Mouse (Mus musculus): Measurements from ENCODE around the gene Cand2.

Gene Cand2

GRCm38 (mm10) chr6:115774501-115774921, at the start of gene Cand2:
Cand2 (plus strand) TSS chr6:115774538.
- peak; percentile 18 to 39 for DNase-seq (ENCODE audit: low read depth in 2 of 2, low spot score in 2 of 2)

GRCm38 (mm10) chr6:115727108-115727507, 47.2 kb upstream of the Cand2 start:
- DNase-seq (ENCODE audit: low read depth in 2 of 2, low spot score in 2 of 2): peak; percentile 39 to 53

- no peak for DNase-seq (ENCODE audit: low read depth in 2 of 2, low spot score in 2 of 2)
Measured at GRCm38 (mm10) chr6:115727570-115727969, 46.8 kb upstream of the Cand2 start.

- no peak for DNase-seq (ENCODE audit: low read depth in 2 of 2, low spot score in 2 of 2)
Measured at GRCm38 (mm10) chr6:115730560-115731342, 43.6 kb upstream of the Cand2 start.

- no peak for DNase-seq (ENCODE audit: low read depth in 2 of 2, low spot score in 2 of 2)
Measured at GRCm38 (mm10) chr6:115732341-115732928, 41.9 kb upstream of the Cand2 start.

- no peak for DNase-seq (ENCODE audit: low read depth in 2 of 2, low spot score in 2 of 2)
Measured at GRCm38 (mm10) chr6:115734909-115735308, 39.4 kb upstream of the Cand2 start.

- DNase-seq (ENCODE audit: low read depth in 2 of 2, low spot score in 2 of 2): no peak
Measured at GRCm38 (mm10) chr6:115739056-115739455, 35.3 kb upstream of the Cand2 start.

GRCm38 (mm10) chr6:115743569-115743968, 30.8 kb upstream of the Cand2 start:
- DNase-seq (ENCODE audit: low read depth in 2 of 2, low spot score in 2 of 2): no peak

- DNase-seq (ENCODE audit: low read depth in 2 of 2, low spot score in 2 of 2): no peak
Measured at GRCm38 (mm10) chr6:115746326-115746725, 28.0 kb upstream of the Cand2 start.

- DNase-seq (ENCODE audit: low read depth in 2 of 2, low spot score in 2 of 2): no peak
Measured at GRCm38 (mm10) chr6:115755536-115755935, 18.8 kb upstream of the Cand2 start.

GRCm38 (mm10) chr6:115758981-115759435, 15.3 kb upstream of the Cand2 start:
- DNase-seq (ENCODE audit: low read depth in 2 of 2, low spot score in 2 of 2): no peak

- DNase-seq (ENCODE audit: low read depth in 2 of 2, low spot score in 2 of 2): no peak
Measured at GRCm38 (mm10) chr6:115759461-115759860, 14.9 kb upstream of the Cand2 start.

GRCm38 (mm10) chr6:115760137-115760536, 14.2 kb upstream of the Cand2 start:
- no peak for DNase-seq (ENCODE audit: low read depth in 2 of 2, low spot score in 2 of 2)

- no peak for DNase-seq (ENCODE audit: low read depth in 2 of 2, low spot score in 2 of 2)
Measured at GRCm38 (mm10) chr6:115760982-115761381, 13.4 kb upstream of the Cand2 start.

- DNase-seq (ENCODE audit: low read depth in 2 of 2, low spot score in 2 of 2): no peak
Measured at GRCm38 (mm10) chr6:115761995-115762756, 12.2 kb upstream of the Cand2 start, which contains the start of gene Tmem40. Tmem40 (minus strand) TSS chr6:115762410.

GRCm38 (mm10) chr6:115764179-115764578, 10.2 kb upstream of the Cand2 start:
- DNase-seq (ENCODE audit: low read depth in 2 of 2, low spot score in 2 of 2): peak in 1 of 2 experiments; percentile 21

GRCm38 (mm10) chr6:115767357-115767756, 7.0 kb upstream of the Cand2 start:
- no peak for DNase-seq (ENCODE audit: low read depth in 2 of 2, low spot score in 2 of 2)

GRCm38 (mm10) chr6:115768207-115768606, 6.1 kb upstream of the Cand2 start:
- no peak for DNase-seq (ENCODE audit: low read depth in 2 of 2, low spot score in 2 of 2)

- DNase-seq (ENCODE audit: low read depth in 2 of 2, low spot score in 2 of 2): no peak
Measured at GRCm38 (mm10) chr6:115770059-115770670, 4.2 kb upstream of the Cand2 start.

GRCm38 (mm10) chr6:115770852-115771251, 3.5 kb upstream of the Cand2 start:
- DNase-seq (ENCODE audit: low read depth in 2 of 2, low spot score in 2 of 2): no peak

- DNase-seq (ENCODE audit: low read depth in 2 of 2, low spot score in 2 of 2): no peak
Measured at GRCm38 (mm10) chr6:115772201-115772600, 2.1 kb upstream of the Cand2 start.
